Mouse (Mus musculus) brain, embryonic 14.5 days (tissue): ENCODE data around the gene Ddx49.

Experiments
- CTCF ChIP-seq: fragments of 200-500 bp; IDR thresholded peaks from 2 replicates; pipeline ENCODE4 v1.5.1; 2012; ENCODE audit warnings: inconsistent platforms, mild to moderate bottlenecking, moderate library complexity, borderline replicate concordance; ENCODE audit not compliant: insufficient read depth, insufficient read length; ENCODE audit errors: extremely low read depth
- POLR2A ChIP-seq: fragments of 200-500 bp; IDR thresholded peaks from 2 replicates; pipeline ENCODE4 v1.6.1; 2012; ENCODE audit warnings: mild to moderate bottlenecking, inconsistent platforms, borderline replicate concordance; ENCODE audit not compliant: poor library complexity, insufficient read depth, insufficient read length, severe bottlenecking; ENCODE audit errors: extremely low read depth

DNA sequence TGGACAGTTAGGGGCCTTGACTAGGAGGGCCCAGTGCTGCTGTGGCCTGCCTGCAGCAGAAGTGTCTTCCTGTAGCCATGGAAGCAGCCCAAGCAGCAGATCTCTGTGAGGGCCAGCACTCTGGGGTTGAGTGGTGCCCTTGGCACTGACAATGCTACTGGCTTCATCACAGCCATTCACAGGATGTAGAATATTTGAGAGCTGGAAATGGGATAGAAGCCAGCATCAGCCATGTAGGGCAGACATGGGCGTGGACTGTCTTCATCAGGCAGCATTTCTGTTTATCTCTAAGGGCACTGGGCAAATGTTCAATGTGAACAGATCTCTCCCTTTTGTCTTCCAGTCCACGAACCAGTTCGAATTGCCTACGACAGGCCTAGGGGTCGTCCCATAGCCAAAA, 43.7 kb downstream of the Ddx49 start:
- TF ChIP-seq CTCF, result no peak
- TF ChIP-seq POLR2A, result no peak
